Mouse (Mus musculus): ENCODE data around the gene Nutf2-ps1. TPM values are rescaled to one million over a fixed set of nuclear protein-coding genes. Genes with fewer than 3 reads are reported as not detected.
"Not testable (repeated sequence)": the region's sequence is repeated elsewhere in the genome, so short reads cannot be mapped to it uniquely, and the experiment has no call there.

The Nutf2-ps1 gene
- polyA plus RNA-seq (2015; fragmentation: Nextera tagmentation; extraction: Ambion mirVana), result 287 TPM in 2 replicates

DNA sequence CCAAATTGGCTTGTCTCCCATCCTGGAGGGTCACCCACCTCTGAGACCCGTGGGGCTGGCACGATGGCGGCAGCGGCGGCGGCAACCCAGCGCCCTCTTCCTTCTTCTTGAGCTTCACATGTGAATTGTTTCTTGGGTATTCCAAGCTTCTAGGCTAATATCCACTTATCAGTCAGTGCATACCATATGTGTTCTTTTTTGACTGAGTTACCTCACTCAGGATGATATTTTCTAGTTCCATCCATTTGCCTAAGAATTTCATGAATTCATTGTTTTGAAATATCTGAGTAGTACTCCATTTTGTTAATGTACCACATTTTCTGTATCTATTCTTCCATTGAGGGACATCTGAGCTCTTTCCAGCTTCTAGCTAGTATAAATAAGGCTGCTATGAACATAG, at the start of gene Nutf2-ps1:
Gene Nutf2-ps1, minus strand, starts transcription at position 101 of the 400 bp plus-strand sequence.
- not testable (repeated sequence) for H3K4me1 ChIP-seq (replicated peaks; ENCODE audit: insufficient read depth, low read length); DNase-seq (ENCODE audit: low spot score); H3K36me3 ChIP-seq (ENCODE audit: insufficient read depth, low read length); H3K4me2 ChIP-seq (ENCODE audit: low read length); H3K9ac ChIP-seq (ENCODE audit: low read depth, low read length); H3K27ac ChIP-seq; H3K9me3 ChIP-seq (replicated peaks; ENCODE audit: low read length); H3K27me3 ChIP-seq (ENCODE audit: insufficient read depth, low read length); ATAC-seq (replicated peaks; ENCODE audit: low FRiP score, low read depth); H3K4me3 ChIP-seq (replicated peaks; ENCODE audit: low read depth, low read length)
- WGBS, result 93% methylated on average over 7 of the region's 7 CpGs

DNA sequence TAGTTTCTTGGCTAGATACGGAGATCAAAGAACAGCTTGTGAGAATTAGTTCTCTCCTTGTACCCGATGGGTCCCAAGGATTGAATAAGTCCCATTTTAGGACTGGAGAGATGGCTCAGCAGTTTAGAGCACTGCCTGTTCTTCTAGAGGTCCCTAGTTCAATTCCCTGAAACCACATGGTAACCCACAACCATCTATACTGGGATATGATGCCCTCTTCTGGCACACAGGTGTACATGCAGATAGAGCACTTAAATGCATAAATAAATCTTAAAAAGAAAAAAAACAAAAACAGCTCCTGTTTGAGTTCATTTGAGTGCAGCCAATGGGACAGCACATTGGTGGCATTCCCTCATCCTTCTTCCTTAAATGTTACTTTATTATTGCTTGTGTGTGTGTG, 49.2 kb upstream of the Nutf2-ps1 start:
- Histone ChIP-seq H3K4me2 (ENCODE audit: low read length) (no peak overlapping the region), H3K4me1 (replicated peaks; ENCODE audit: insufficient read depth, low read length) (no peaks in the 10 kb centered on the region), H3K27ac (no peak overlapping the region), H3K27me3 (ENCODE audit: insufficient read depth, low read length) (no peaks in the 10 kb centered on the region), H3K9ac (ENCODE audit: low read depth, low read length) (no peak overlapping the region), H3K4me3 (replicated peaks; ENCODE audit: low read depth, low read length) (no peak overlapping the region), H3K36me3 (ENCODE audit: insufficient read depth, low read length) (peaks cover 41% of the 10 kb centered on the region), H3K9me3 (replicated peaks; ENCODE audit: low read length) (no peaks in the 10 kb centered on the region)
- ATAC-seq (replicated peaks; ENCODE audit: low FRiP score, low read depth) (no peak), DNase-seq (ENCODE audit: low spot score) (peak; percentile 42)
- peak; percentile 62 for TF ChIP-seq CTCF (IDR thresholded peaks at IDR 0.05; ENCODE audit: low read depth)
- WGBS, result 93% methylated on average over 2 of the region's 2 CpGs

DNA sequence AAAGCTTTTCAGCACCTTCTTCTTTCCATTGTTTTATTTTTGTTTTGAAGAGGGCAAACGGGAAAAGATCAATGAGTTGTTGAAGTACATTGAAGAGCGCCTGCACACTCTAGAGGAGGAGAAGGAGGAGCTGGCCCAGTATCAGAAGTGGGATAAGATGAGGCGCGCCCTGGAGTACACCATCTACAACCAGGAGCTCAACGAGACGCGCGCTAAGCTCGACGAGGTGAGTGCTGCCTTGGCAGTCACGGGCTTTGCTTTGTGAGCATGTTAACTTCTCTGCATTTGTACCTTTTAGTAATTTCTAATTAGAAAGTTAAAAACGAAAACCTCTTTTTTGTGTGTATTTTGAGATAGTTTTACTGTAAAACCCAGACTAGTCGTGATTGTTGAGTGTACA, 32.8 kb upstream of the Nutf2-ps1 start:
- H3K27me3 ChIP-seq (ENCODE audit: insufficient read depth, low read length), result no peaks in the 10 kb centered on the region
- no peaks in the 10 kb centered on the region for H3K4me1 ChIP-seq (replicated peaks; ENCODE audit: insufficient read depth, low read length)
- 91% methylated on average over 13 of the region's 13 CpGs for WGBS
- DNase-seq (ENCODE audit: low spot score), result no peak
- no peak overlapping the region for H3K27ac ChIP-seq
- H3K9me3 ChIP-seq (replicated peaks; ENCODE audit: low read length), result no peaks in the 10 kb centered on the region
- TF ChIP-seq CTCF (IDR thresholded peaks at IDR 0.05; ENCODE audit: low read depth), result no peak
- no peak overlapping the region for H3K9ac ChIP-seq (ENCODE audit: low read depth, low read length)
- no peak overlapping the region for H3K4me2 ChIP-seq (ENCODE audit: low read length)
- H3K36me3 ChIP-seq (ENCODE audit: insufficient read depth, low read length), result peaks cover 49% of the 10 kb centered on the region
- no peak overlapping the region for H3K4me3 ChIP-seq (replicated peaks; ENCODE audit: low read depth, low read length)
- ATAC-seq (replicated peaks; ENCODE audit: low FRiP score, low read depth), result no peak

DNA sequence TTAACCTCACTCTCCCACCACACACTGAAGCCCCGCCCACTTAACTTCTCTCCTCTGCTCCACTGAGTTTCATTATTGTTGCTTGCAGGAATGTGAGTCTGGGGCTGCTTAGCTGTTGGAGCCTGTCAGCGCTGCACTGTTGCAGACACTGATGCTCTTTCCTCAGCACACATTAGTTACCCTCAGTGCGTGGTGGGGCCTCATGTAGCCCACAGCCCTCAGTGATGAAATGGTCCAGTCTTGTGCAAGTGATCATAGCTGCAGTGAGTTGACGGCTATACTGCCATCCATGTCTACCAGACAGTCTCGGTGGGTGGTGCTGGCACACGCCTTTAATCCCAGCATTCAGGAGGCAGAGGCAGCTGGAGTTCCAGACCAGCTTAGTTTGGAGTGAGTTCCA, 20.1 kb upstream of the Nutf2-ps1 start:
- H3K36me3 ChIP-seq (ENCODE audit: insufficient read depth, low read length), result peaks cover 3% of the 10 kb centered on the region; the same call in 1 of the 2 replicates
- H3K9ac ChIP-seq (ENCODE audit: low read depth, low read length), result no peak overlapping the region
- 0 out of 2 replicates have a peak, but pooled peaks have one; percentile 49 for ATAC-seq (replicated peaks; ENCODE audit: low FRiP score, low read depth)
- 63% methylated on average over 6 of the region's 6 CpGs for WGBS
- no peak overlapping the region for H3K27ac ChIP-seq
- peak; percentile 56 for DNase-seq (ENCODE audit: low spot score)
- H3K4me2 ChIP-seq (ENCODE audit: low read length), result no peak overlapping the region
- H3K27me3 ChIP-seq (ENCODE audit: insufficient read depth, low read length), result no peaks in the 10 kb centered on the region
- TF ChIP-seq CTCF (IDR thresholded peaks at IDR 0.05; ENCODE audit: low read depth), result no peak
- H3K4me1 ChIP-seq (replicated peaks; ENCODE audit: insufficient read depth, low read length), result 0 out of 2 replicates have a peak, but pooled peaks cover 4% of the 10 kb centered on the region
- no peak overlapping the region for H3K4me3 ChIP-seq (replicated peaks; ENCODE audit: low read depth, low read length)
- no peaks in the 10 kb centered on the region for H3K9me3 ChIP-seq (replicated peaks; ENCODE audit: low read length)

DNA sequence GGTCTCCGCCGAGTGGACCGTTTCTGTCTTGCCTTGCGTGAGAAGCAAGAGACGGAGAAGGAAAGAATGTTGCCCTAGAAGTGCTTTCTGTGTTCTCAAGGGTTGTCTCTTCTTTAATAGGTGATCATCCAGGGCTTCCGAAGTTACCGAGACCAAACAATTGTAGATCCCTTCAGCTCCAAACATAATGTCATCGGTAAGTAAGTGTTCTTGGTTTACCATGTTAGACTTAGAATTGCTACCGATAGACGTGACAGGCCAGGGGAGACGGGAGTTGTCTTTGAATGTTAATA, 12.4 kb upstream of the Nutf2-ps1 start:
- ATAC-seq (replicated peaks; ENCODE audit: low FRiP score, low read depth), result no peak
- Histone ChIP-seq H3K4me2 (ENCODE audit: low read length) (peak overlapping the region; percentile 90), H3K27ac (peak overlapping the region; percentile 93), H3K9ac (ENCODE audit: low read depth, low read length) (peak overlapping the region; percentile 95), H3K4me3 (replicated peaks; ENCODE audit: low read depth, low read length) (peak overlapping the region; percentile 90), H3K4me1 (replicated peaks; ENCODE audit: insufficient read depth, low read length) (peaks cover 10% of the 10 kb centered on the region), H3K36me3 (ENCODE audit: insufficient read depth, low read length) (0 out of 2 replicates have a peak, but pooled peaks cover 5% of the 10 kb centered on the region), H3K27me3 (ENCODE audit: insufficient read depth, low read length) (no peaks in the 10 kb centered on the region), H3K9me3 (replicated peaks; ENCODE audit: low read length) (no peaks in the 10 kb centered on the region)
- DNase-seq (ENCODE audit: low spot score), result no peak
- no peak for TF ChIP-seq CTCF (IDR thresholded peaks at IDR 0.05; ENCODE audit: low read depth)
- 5% methylated on average over 11 of the region's 11 CpGs for WGBS

DNA sequence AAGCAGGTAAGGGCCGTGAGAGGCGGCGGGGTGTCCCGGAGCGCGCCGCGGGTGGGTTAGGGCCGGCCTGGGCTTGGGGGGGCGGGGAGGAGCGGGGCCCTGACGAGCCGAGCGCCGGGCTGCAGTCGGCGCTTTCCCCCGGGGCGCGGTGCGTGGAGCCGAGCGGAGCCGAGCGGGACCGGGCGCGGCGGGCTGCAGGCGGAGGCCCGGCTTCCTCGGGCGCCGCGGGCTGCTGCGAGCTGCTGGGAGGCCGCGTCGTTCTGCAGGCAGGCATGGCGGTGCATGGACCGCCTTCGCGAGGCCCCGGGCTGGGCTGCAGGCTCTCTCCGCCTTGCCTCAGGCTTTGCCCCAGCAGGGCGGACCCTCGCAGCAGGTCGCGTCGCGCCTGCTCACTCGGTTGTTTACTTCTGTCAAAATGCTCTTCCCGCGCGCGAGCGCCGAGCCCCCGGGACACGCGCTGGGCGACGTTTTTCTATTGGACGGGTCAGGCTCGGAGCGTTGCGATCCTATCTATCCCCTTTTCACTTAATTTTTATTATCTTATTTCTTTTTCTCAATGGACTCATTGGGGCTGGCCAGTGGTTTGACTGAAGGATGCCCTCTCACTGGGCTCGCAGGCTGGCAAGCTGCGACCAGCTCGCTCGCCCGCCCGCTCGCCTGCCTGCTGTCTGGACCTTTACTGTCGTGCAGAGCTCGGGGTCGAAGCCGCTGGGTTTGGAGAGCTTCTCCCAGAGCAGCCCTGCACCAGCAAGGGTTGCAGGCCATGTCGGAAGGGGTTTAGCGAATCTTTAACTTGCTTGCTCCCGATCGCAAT, 11.9 kb upstream of the Nutf2-ps1 start:
- Histone ChIP-seq H3K9me3 (replicated peaks; ENCODE audit: low read length) (no peaks in the 10 kb centered on the region), H3K4me3 (replicated peaks; ENCODE audit: low read depth, low read length) (peak overlapping the region; percentile 90), H3K36me3 (ENCODE audit: insufficient read depth, low read length) (0 out of 2 replicates have a peak, but pooled peaks cover 5% of the 10 kb centered on the region), H3K9ac (ENCODE audit: low read depth, low read length) (peak overlapping the region; percentile 95), H3K27ac (peak overlapping the region; percentile 93), H3K4me1 (replicated peaks; ENCODE audit: insufficient read depth, low read length) (peaks cover 10% of the 10 kb centered on the region), H3K4me2 (ENCODE audit: low read length) (peak overlapping the region; percentile 90), H3K27me3 (ENCODE audit: insufficient read depth, low read length) (no peaks in the 10 kb centered on the region)
- ATAC-seq (replicated peaks; ENCODE audit: low FRiP score, low read depth), result peak; percentile 71
- under 1% methylated on average over 51 of the region's 82 CpGs for WGBS
- DNase-seq (ENCODE audit: low spot score), result peak; percentile 62
- TF ChIP-seq CTCF (IDR thresholded peaks at IDR 0.05; ENCODE audit: low read depth), result no peak

Data from kidney, postnatal 0 days (tissue).